ENCODE assay signal across 9 mouse cellular contexts in the genomic region with DNA sequence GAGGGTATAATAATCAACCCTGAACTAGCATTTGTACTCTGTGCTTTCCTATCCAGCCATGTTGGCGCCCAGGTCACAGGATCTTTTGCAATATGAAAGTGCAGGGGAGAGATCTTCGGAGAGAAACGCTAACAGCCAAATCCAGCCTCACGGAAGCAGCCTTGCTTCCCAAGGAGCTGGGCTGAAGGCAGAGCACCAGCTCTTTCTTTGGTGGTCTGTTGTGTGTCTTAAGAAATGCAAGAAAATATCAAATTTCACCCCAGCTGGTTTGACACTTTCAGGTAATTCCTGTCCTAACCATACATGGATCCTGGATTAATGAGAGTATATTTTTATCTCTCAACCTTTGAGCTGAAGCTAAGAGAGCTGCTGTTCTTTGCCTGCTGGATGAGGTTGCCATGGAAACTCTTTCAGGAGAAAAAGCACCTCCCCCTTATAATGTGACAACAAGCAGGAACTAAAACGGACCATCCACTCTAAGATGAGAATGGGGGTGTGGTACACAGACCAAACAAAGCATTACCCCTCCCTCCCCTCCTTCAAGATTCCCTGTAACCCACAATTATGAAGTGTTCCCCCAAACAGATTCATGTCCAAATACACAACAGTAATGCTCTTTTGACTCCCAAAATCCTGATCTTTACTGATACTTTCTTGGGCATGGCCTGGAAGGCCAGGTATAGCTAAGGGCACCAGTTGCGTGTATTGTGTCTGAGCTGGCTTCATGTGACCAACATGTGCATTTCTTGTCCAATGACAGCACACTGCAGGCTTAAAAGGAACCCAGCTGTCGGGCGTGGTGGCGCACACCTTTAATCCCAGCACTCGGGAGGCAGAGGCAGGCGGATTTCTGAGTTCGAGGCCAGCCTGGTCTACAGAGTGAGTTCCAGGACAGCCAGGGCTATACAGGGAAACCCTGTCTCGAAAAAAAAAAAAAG. TPM values are rescaled to one million over a fixed set of nuclear protein-coding genes. Genes with fewer than 3 reads are reported as not detected.
DNase-seq lines count a peak whose midpoint lies in the region; ATAC-seq and TF ChIP-seq lines count a peak whose summit lies in the region.
"Had no signal": no experiment of that assay in that cellular context is flagged by ENCODE, and none has a peak within 500 bp of the region (broad histone marks: within the 10 kb centered on the region; RNA-seq: fewer than 3 reads in every experiment).

No protein-coding gene starts in this region.

- TF ChIP-seq POLR2A in cerebellum, adult 2 months (IDR thresholded peaks at IDR 0.05; ENCODE audit: borderline replicate concordance, insufficient read depth, low read length) = no peak

- H3K36me3 ChIP-seq in liver, embryonic 14.5 days (replicated peaks; ENCODE audit: control insufficient read depth, insufficient read depth, low read depth) = no peaks in the 10 kb centered on the region

- WGBS in cerebellum, adult 2 months = 61% methylated on average over 13 of the region's 13 CpGs
- 42% methylated on average over 13 of the region's 13 CpGs for WGBS in liver, embryonic 14.5 days (ENCODE audit: insufficient replicate concordance)

- no peaks in the 10 kb centered on the region for H3K27me3 ChIP-seq in cerebellum, adult 2 months (ENCODE audit: control insufficient read depth, insufficient read depth, low read length)
- no peaks in the 10 kb centered on the region for H3K27me3 ChIP-seq in liver, embryonic 14.5 days (ENCODE audit: control insufficient read depth, insufficient read depth, low read length)

- H3K27ac ChIP-seq in cerebellum, adult 2 months (ENCODE audit: insufficient read depth, low read length) = no peak overlapping the region
- H3K27ac ChIP-seq in liver, embryonic 14.5 days = no peak overlapping the region

- H3K9me3 ChIP-seq in liver, embryonic 14.5 days (ENCODE audit: control insufficient read depth, low read length) = no peaks in the 10 kb centered on the region

- H3K4me3 ChIP-seq in cerebellum, adult 2 months (replicated peaks; ENCODE audit: insufficient read depth, low read depth, low read length) = peak overlapping the region; percentile 55
- H3K4me3 ChIP-seq in liver, embryonic 14.5 days (ENCODE audit: insufficient read depth in 1 of 2, low read depth in 2 of 2, low read length in 2 of 2) = peak overlapping the region; percentile 4 to 28

- peaks cover 5% of the 10 kb centered on the region for H3K4me1 ChIP-seq in cerebellum, adult 2 months (ENCODE audit: control insufficient read depth, insufficient read depth, low read length)
- no peaks in the 10 kb centered on the region; a peak in 1 of 4 replicates for H3K4me1 ChIP-seq in liver, embryonic 14.5 days (replicated peaks; ENCODE audit: control insufficient read depth in 2 of 2, insufficient read depth in 2 of 2, low read length in 1 of 2)

- H3K9ac ChIP-seq in liver, embryonic 14.5 days (replicated peaks) = no peak overlapping the region

- no peak for ATAC-seq in liver, embryonic 14.5 days (ENCODE audit: insufficient read depth)

- DNase-seq in cerebellum, adult 2 months = peak in 1 of 2 experiments; percentile 20
- DNase-seq in cerebellum, adult 11 months = no peak
- peak; percentile 40 to 54 for DNase-seq in cerebellum, postnatal 10 days
- DNase-seq in frontal cortex, postnatal 36 days (ENCODE audit: low spot score in 2 of 2) = peak; percentile 52 to 67
- peak; percentile 46 for DNase-seq in layer of hippocampus, adult 11-12 months (ENCODE audit: low spot score)
- DNase-seq in liver, embryonic 14.5 days (ENCODE audit: low read depth in 3 of 3, low spot score in 3 of 3) = no peak
- DNase-seq in right cerebral cortex, postnatal 14 days = peak; percentile 20
- no peak for DNase-seq in gastrocnemius, adult 18-20 months (ENCODE audit: low spot score)

- TF ChIP-seq EP300 in liver, embryonic 14.5 days (IDR thresholded peaks at IDR 0.05; ENCODE audit: low read depth) = no peak

- no peak for TF ChIP-seq CTCF in cerebellum, adult 2 months (IDR thresholded peaks at IDR 0.05; ENCODE audit: borderline replicate concordance, insufficient read depth, low read depth, low read length)
- TF ChIP-seq CTCF in liver, embryonic 14.5 days (IDR thresholded peaks at IDR 0.05; ENCODE audit: low read depth) = no peak

- peak overlapping the region; percentile 54 for H3K4me2 ChIP-seq in liver, embryonic 14.5 days (ENCODE audit: low read depth)

RNA-seq across cellular contexts. Expression of a gene that starts 26.8 kb away (rescaled TPM):
- polyA plus RNA-seq in cerebellum, adult 2 months (2012; rRNA removed) = 9.2 and 10.1 TPM in 2 replicates
- polyA plus RNA-seq in liver, embryonic 14.5 days (2012; rRNA removed) = 0.01 and 0.09 TPM in 2 replicates
- 0.06 TPM in 1 of 2 replicates, not detected in the other for polyA plus RNA-seq in liver, embryonic 14.5 days (2014; fragmentation: Nextera tagmentation; extraction: Ambion mirVana)
- 1 to 10 TPM; 1.1 to 2.3 TPM for total RNA-seq in gastrocnemius, adult 18-20 months (2021)
- polyA plus RNA-seq: C2C12 had no signal

RNA-seq across cellular contexts. Expression of a gene that starts 50.1 kb away (rescaled TPM):
- 2.8 TPM in 2 replicates for polyA plus RNA-seq in cerebellum, adult 2 months (2012; rRNA removed)
- 0.41 and 0.57 TPM in 2 replicates for polyA plus RNA-seq in liver, embryonic 14.5 days (2012; rRNA removed)
- 0.68 and 0.74 TPM in 2 replicates for polyA plus RNA-seq in liver, embryonic 14.5 days (2014; fragmentation: Nextera tagmentation; extraction: Ambion mirVana)
- total RNA-seq in gastrocnemius, adult 18-20 months (2021) = 1 to 10 TPM; 1.3 to 1.6 TPM

Comparison
In these comparisons a context has a peak if more than half of its experiments do, and no peak if none do; other contexts are left out.
1. DNase-seq: peak in cerebellum, postnatal 10 days (2 of 2), frontal cortex, postnatal 36 days (2 of 2), layer of hippocampus, adult 11-12 months (single experiment) and right cerebral cortex, postnatal 14 days (single experiment); none in cerebellum, adult 11 months (single experiment), liver, embryonic 14.5 days (0 of 3) and gastrocnemius, adult 18-20 months (single experiment).